Mouse (Mus musculus): ENCODE results near the gene Tmem63b.

Gene Tmem63b

DNA sequence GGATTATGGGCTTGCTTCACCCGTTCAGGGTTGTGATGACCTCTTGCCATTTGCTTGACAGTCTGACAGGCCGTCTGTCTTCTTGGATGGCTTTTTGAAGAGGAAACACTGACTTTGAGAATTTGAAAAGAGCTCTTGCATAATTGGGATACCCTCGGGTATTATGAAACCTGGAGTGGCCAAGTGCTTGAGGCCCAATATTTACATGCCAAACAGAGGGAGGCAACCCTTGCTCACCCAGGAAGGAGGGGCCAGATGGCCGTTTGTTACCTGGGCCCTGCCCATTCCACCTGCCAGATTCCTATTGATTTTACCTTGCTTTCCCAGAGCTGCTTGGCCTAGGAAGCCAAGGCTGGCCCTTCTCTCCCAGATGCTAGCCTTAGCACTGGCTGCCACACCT lies 15.5 kb upstream of the Tmem63b start:
- DNase-seq: no peak

DNA sequence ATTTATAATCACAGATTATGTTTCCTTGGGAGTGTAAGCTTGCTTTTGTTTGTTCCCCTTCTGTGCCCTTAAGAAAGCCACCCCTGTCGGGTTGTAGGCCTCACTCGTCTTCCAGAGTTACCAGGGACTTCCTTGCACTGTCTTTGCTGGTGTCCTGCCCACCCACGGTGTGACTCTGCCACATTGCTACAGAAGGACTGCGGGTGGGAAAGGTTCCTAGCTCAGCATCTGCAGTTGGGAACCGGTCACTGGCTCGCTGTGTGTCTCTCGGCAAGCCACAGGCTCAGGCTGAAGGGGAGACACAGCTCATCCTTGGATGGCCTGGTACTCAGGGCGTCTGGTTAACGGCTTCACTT lies 14.5 kb upstream of the Tmem63b start:
- DNase-seq: no peak

DNA sequence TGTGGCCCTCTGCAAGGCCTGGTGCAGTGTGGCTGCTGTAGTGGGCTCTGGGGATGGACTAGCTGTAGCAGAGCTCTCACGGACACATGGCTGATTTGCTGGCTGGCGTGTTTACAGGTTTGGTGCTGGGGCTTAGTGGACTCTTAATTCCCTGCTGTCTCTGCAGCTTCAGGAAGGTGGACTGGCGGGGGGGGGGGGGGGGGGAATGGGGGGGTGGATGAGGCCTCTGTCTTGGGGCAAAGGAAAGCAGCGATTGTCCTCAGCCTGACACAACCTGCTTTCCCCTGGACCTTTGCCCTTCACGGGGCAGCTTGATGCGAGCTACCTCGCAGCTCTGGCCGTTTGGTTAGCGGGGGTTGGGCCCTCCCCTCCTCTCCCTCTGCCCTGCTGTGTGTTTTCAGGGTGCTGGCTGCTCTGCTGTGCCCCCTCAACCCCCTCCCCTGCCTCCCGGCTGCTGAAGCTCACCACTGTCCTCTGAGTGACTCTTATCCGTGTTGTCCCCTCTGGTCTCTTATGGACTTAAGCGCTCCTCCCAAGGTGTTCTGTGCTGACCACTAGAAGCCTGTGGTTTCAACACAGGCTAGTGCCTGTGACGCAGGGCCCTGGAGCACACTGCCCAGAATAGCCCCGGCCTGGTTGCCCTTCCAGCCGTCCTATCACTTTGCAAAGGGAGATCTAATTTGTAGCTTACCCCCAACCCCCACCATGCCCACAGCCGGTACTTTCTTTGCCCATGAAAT lies 14.0 kb upstream of the Tmem63b start:
- no peak for DNase-seq

DNA sequence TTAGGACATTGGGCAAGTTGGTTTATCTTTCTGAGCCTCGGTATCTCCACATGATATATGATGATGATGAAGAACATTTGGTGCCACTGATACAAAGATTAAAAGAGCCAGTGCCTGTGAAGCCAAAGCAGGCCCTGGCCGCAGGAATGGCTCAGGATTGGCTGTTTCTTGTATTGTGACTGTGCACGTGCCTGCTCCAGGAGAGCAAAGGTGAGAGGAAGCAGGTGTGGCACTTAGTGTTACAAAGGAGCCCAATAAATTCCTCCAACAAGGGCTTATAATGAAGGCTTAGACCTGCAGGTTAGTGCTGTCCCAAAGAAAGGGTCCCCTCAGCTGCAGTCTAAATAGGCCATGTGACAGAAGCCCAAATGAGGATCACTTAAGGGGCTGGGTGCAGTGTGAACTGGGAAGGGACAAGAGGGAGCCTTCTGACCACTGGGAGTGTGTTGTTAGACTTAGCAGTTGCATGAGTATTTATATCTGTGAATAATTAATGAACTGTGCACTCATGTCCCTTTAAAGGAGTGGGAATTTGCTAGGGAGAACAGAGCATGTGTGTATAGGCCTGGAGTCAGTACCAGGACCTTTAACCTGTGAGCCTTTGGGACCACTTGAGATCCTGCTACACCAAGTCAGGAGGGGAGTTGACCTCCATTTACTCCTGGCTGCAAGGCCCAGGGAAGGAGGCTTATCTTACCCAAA lies 12.5 kb upstream of the Tmem63b start:
- no peak for DNase-seq

DNA sequence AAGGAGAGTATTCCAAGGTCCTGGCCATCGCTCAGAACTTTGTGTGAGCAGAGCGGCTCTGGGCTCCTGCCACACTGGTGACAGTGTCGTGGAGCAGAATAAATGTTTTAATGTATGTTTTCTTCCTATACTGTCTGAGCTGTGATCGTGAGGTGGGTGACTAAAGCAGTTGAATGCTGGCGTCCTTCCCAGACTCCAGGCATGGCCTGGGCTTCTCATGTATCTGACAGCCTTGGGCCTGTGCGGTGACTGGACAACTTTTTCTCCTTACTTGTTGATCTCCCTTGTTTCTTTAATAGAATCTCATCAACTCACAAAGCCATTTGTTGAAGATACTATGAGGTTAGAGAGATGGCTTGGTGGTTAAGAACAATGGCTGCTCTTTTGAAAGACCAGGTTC lies 11.7 kb upstream of the Tmem63b start:
- DNase-seq: no peak

DNA sequence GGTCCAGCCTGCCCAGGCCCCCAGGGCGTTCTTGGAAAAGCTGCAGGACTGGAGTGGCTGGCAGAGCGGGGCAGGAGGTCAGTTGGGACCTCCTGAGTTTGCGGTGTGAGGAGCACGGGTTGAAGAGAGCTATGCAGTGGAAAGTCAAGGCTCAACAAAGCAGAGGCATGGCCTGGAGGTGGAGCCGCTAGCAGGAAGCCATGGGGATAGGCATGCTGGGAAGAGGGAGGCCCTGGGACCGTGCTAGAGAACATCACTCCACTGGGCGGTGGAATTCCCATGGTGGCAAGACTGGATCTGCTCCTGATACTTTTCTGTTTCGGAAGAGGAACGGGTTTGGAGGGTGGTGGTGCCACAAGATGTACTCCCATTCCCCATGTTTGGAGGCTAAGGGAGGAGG lies 10.3 kb upstream of the Tmem63b start:
- DNase-seq: no peak

DNA sequence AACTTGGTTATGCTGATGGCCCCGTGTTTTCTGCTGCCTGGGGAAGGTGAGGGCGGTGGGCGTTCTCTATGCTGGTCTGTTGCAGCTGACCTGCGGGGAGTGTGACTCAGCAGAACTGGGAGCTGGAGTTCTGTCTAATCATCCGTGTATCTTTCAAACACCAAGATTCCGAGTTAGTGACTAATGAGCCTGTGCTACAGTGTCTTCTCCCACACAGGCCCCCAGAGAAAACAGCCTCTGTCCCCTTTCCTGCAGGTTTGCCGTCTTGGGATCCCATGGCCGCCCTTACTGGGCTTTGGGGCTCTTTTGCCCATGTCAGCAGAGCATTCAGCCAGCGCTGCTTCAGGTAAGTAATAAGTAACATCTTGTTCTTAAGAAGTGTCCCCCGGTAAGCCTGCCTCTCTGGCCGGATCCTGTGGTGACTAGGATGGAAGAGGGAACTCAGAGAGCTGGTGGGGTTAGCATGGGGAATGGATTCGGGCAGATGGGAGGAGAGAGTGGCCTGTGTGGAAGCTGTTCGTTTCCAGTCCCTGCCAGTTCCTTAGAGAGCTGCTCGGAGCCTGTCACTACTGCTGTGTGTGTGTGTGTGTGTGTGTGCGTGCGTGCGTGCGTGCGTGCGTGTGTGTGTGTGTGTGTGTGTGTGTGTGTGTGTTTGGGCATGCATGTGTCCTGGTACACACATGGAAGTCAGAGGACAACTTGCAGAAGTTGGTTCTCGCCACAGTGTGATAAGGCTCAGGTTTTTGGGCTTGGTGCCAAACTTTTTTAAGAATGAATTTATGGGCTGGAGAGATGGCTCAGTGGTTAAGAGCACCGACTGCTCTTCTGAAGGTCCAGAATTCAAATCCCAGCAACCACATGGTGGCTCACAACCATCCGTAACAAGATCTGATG lies 8.8 kb upstream of the Tmem63b start:
- no peak for DNase-seq

DNA sequence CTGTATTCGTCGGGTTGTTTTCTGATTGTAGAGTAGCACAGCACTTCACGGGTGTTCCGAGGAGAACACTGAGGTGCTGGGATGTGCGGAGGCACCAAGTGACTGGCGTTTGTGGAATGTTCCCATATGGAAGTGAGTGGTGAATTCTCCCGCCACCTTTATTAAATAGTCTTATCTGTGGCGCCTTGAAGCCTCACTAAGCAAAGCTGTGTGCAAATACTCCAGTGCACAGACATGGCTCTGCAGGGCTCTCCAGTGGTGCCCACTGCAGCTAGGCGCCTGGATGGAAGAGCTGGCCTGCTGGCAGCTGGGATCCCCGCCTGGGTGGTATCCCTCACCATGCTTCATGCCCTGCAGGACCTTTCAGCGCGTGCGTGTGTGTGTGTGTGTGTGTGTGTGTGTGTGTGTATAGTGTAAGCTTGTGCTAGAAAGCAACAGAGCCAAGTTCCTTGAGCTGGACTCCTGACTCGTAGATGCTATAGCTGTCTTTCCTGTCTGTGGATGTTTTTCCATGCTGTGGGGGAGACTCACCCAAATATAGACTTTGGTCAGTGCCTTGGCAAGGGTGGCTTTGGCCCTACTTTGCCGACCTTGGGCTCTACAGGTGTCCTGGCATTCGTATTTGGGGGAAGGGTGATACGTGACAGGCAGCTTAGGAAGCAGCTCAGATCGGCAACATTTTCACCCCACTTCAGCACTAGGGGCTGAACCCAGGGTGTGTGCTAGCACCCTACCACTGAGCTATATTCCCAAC lies 7.3 kb upstream of the Tmem63b start:
- no peak for DNase-seq

DNA sequence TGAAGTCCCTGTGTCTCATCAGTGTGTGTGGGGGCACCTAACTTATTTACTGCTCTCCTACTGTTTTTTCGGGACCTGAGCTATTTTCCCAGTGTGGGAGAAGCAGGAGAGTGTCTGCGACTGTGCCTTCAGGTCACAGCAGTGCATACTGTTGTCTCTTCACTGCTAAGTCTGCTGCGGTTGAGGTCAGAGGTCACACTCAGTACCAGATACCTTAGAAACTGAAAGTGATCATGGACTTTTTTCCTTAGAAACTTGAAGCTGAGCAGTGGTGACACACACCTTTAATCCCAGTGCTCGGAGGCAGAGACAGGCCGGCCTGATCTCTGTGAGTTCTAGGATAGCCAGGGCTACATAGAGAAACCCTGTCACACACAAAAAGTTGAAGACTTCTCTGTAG lies 5.5 kb upstream of the Tmem63b start:
- DNase-seq: no peak

DNA sequence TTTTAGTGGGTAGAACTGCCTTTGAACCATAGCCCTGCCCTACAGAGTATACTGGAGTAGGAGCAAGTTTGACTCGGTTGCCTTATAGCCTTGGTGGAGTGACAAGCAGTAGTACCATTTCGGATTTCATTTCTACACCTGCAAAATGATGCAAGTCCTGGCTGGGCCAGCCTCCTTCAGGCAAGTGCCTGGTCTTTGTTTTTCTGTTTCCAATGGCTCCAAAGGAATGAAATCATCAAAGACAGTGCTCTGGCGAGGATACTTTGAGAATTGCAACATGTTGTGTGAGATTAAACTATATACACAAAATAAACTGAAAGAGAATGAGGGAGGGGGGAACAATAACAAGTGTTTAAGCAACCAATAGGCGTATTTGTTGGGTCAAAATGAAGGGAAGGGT lies 3.3 kb upstream of the Tmem63b start:
- no peak for DNase-seq

DNA sequence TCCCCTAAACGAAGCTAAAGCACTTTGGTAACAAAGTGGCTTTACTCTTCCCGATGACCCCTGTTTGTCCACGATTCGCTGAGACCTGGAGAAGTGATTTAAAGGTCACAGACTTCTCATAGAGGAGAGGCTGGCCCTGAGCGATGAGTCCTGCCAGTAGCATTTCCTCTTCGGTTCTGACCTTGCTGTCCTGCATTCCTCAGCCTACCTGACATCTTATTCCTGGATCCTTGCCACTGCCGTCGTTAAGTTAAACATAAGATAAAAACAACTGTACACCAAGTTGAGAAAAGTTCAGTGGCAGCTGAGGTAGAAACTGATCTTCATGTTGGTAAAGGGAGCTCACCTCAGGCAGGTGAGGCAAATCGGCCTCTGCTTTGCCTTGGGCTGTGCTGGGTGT lies 2.4 kb upstream of the Tmem63b start:
- no peak for DNase-seq

DNA sequence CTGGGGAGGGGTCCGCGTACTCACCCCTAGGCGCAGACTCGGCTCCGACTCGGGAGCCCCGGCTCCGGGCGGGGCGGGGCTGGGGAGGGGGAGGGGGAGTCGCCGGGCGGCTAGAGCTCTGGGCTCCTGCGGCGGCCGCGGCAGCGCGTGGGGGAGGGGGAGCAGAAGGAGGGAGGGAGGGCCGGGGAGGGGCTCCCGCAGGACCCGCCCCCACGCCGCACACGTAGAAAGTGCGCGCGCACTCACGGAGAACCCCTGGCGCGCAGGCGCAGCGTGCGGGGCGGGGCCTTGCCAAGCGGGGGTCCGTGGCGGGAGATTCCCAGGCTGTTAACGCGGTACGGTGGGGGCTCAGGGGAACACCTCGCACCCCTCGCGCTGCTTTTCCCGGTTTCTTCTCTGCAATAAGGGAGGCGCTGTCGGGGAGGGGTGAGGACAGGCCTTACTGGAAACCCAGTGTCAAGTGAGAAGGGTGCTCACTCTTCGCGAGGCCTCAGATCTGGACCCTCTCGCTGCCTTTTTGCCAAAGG lies 549 bp downstream of the Tmem63b start, which contains the start of gene Mrpl14:
Gene Mrpl14 (plus strand): TSS at position 230 of the 527 bp plus-strand sequence.
- peak; percentile 95 to 98 for DNase-seq

DNA sequence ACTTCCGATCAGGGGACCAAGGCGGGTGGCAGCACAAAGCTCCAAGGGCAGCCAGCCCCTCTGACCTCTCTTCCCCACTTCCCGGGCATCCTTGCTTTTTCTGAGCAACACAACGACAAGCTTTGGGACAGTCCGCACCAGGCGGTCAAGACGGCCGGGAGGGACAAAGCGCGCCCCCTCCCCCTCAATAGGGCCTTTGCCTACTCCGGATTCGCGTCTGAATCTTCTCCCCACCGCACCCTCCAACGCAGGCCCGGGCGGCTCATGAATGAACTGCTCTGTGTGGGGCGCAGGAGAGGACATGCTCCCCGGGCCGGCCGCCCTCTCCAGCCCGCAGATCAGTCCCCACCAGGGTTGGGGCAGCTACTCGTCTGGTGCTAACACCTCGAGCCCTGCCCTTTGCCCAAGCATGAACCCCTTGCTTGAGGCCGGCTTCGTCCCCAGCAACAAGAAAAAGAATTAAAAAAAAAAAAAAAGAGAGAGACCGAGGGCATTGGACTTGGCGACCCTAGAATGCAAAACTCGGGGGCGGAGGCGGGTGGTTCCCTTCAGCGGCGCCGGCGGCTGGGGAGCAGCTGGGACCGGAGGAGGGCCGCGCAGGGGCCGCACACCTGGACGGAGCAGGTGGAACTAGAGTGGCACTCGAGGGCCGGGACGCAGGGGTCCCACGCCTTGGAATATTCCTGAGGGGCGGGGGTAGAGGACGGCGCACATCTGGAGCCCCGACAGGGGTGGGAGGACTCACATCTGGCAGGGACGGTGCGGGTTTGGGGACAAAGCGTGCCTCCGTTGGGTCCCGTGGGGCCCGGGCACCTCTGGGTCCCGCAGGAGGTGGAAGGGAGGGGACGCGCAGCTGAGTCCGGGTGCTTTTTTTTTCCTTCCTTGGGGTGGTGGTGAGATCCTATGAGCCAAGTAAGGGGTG lies 1.3 kb downstream of the Tmem63b start:
- DNase-seq: peak; percentile 65 to 72

DNA sequence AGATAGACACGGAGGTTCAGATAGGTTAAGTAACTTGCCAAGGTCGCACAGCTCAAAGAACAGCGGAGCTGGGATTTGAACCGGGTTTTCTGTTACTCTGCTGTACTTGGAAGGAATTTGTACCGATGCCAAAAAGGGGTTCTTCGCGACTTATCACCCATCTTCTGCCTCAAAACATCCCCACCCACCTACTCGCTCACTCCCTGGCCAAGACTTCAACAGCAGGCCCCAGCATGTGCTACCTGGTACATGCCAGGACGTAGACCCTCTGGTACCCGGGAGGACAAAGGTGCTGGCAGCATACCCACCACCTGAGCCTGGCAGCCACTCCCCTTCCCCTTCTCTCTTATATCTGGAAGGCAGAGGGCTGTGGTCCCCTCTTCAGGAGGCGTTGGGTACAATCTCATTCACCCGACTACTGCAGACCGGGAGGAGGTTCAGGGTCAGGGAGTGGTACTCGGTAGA lies 2.0 kb downstream of the Tmem63b start:
- DNase-seq: no peak

DNA sequence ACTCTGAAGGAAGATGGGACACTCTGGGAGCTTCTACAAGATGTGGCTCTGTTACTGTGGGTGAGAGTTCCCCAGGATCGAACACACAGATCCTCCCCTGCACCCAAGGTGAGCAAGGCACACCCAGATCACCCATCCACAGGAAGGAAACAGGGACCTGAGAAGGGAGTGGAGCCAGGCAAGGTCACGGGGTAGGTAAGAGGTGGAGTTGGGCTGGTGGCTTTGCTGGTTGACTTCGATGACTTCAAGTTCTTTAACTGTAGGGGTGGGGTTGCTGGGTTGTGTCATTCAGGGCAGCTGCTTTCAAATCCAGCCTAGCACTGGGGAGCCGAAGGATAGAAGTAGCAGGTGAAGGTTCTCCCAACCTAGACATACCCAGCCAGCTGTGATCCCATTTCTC lies 3.9 kb downstream of the Tmem63b start:
- no peak for DNase-seq

DNA sequence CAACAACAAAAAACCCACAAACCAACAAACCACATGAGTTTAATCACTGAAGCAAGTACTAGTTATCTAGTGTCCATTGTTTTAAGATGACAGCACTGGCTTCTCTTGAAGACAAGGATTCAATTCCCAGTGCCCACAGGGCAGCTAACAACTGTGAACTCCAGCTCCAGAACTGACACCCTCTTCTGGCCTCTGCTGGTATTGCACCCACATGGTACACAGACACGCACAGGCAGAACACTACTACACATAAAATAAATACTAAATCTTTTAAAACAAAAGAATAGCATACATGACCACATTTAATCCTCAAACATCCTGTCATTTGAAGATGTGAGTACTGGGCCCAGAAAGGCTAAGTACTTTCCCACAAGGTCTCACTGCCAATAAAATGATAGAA lies 5.1 kb downstream of the Tmem63b start:
- peak in 1 of 2 experiments; percentile 51 for DNase-seq

DNA sequence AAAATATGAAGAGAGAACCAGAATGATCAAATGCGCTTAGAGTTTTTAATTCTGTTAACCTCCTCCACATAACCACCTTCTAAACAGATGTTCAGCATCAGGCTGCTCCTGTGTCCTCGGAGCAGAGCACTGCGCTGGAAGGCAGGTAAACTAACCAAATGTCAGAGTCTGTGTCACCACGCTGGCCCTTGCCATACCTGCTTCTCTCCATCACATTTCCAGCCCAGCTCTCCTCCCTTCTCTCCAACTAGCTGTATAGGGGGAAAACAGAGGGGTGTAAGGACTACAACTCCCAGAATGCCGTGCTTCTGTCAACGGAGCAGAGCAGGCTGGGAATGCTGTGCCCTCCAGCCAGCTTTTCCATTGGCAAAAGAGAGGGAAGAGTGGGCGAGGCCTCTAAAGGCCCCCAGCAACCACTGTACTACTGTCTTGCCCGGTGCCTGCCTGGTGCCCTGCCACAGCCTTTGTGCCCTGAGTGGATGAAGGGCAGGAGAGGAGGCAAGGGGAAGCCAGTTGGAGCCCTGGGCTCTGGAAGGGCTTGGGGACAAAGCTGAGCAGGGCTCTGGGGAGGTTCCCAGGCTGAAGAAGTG lies 6.2 kb downstream of the Tmem63b start:
- peak; percentile 63 to 74 for DNase-seq

DNA sequence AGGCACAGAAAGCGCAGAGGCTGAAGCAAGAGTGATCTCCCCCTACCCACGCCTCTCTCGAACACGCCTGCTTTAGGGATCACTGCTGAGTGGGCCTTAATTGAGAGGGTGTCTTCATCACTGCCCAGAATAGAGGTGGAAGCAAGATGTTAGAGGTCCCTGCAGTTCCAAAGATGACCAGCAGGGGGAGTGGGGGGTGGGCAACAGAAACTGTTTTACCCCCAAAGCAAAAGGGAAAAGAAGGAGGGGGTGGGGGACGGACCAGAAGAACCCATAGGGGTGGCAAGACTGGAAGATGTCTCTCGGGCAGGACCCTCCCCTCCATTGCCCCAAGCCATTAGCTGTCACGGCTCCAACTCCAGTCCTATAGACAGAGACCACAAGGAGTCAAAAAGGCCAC lies 8.6 kb downstream of the Tmem63b start:
- peak; percentile 73 to 88 for DNase-seq

DNA sequence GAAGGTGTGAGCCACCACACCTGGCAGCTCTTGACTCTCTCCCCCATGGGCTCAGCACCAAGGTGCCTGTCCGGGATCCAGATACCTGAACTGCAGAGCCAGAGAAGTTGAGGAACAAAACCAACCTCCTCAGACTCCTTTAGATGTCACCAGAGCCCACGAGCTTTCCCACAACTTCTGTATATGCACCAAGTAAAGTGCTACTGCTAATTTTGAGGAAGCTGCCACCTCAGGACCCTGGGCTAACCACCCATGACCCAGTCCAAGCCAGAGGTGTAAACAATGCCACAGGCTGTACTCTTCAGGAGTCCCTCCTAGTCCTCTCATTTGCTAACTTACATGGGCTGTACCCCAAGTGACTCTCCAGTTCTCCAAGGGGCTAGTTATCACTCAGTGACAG lies 14.1 kb downstream of the Tmem63b start:
- DNase-seq: no peak

DNA sequence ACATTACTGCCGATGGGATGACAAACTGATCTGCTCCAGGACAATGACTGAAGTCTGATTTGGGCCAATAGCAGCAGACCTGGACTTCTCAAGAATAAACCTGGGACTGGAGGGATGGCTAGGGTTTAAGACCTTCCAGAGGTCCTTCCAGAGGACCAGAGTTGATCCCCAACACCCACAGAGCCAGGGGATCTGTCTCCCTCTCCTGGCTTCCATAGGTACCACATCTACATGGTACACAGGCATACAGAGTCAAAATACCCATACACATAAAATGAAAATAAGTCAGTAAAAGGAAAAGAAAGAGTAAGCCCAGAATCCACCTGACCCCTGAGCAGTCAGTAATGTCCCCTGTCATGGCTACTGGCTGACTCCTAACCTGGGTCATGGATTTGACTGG lies 14.9 kb downstream of the Tmem63b start:
- DNase-seq: no peak

DNA sequence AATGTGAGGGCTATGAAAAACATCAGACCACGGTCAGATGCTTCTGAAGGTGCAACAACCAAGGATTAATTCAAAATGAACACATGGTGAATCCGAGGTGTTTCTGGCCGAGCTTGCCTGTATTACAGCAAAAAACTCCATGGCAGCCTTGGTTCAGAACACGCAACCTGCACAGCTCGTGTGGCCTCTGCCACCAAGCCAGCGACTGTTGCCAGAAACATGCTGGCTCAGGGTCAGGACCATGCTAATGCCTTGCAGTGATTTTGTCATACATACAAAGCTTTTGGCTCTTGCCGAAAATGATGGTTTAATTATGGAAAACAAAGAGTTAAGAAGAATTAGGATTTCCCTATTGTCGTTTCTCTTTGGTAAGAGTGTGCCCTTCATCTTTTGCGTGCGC lies 18.7 kb downstream of the Tmem63b start:
- DNase-seq: peak in 1 of 2 experiments; percentile 49

All from cerebellum, postnatal 25 days (tissue).